8 mouse cellular contexts compared by ENCODE assay signal in the genomic region with DNA sequence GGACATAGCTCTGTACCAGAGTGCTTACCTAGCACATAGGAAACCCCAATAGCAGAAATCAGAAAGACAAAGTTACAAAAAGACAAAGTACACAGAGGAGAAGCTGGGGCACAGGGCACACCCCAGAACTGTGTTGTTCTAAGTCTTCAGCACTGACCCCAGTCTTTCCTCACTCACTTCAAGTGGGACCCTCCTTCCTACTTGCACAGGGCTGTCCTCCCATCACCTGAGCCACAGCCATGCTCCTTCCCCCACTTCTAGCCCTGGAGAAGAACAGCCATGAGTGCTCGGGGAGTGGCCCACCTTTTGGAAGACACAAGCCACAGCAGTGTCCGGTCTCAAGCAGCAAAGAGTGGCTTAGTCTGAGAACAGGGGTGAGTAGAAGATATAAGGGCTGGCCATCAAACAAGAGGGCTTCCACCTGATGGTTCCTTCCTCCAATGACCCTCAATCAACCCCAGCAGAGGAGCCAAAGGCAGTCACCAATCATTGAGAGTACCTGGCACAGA. TPM values are rescaled to one million over a fixed set of nuclear protein-coding genes. Genes with fewer than 3 reads are reported as not detected.
DNase-seq lines count a peak whose midpoint lies in the region; ATAC-seq lines count a peak whose summit lies in the region.

Gene Dnmt1 (minus strand): TSS at position 459 of the 509 bp plus-strand sequence.

- DNase-seq in liver, embryonic 11.5 days (ENCODE audit: low spot score) = no peak
- DNase-seq in liver = no peak
- DNase-seq in left cerebral cortex, postnatal 25 days (ENCODE audit: low spot score in 2 of 2) = no peak
- DNase-seq in cerebellum, postnatal 14 days = no peak
- no peak for DNase-seq in cerebellum, postnatal 10 days

- no peak for ATAC-seq in liver, embryonic 11.5 days (replicated peaks; ENCODE audit: low FRiP score)
- ATAC-seq in common myeloid progenitor, adult 5-6 weeks (replicated peaks; ENCODE audit: low read depth, poor library complexity, severe bottlenecking) = no peak
- no peak for ATAC-seq in heart, embryonic 15.5 days (replicated peaks; ENCODE audit: insufficient number of reproducible peaks, insufficient read depth, low FRiP score, low read depth)
- no peak for ATAC-seq in neural tube, embryonic 12.5 days (ENCODE audit: low FRiP score, low read depth)

- H3K36me3 ChIP-seq in liver, embryonic 11.5 days (ENCODE audit: control insufficient read depth, insufficient read depth, low read length) = no peaks in the 10 kb centered on the region
- H3K36me3 ChIP-seq in heart, embryonic 15.5 days = no peaks in the 10 kb centered on the region
- H3K36me3 ChIP-seq in neural tube, embryonic 12.5 days = no peaks in the 10 kb centered on the region

- no peaks in the 10 kb centered on the region for H3K27me3 ChIP-seq in liver, embryonic 11.5 days (replicated peaks; ENCODE audit: control insufficient read depth, insufficient read depth, low read length)
- no peaks in the 10 kb centered on the region for H3K27me3 ChIP-seq in heart, embryonic 15.5 days
- no peaks in the 10 kb centered on the region for H3K27me3 ChIP-seq in neural tube, embryonic 12.5 days (replicated peaks)

- intact Hi-C loops in left cerebral cortex, postnatal 25 days (cut with DNase I) = no loop called here

- WGBS in liver, embryonic 11.5 days = 86% methylated on average over 2 of the region's 2 CpGs
- WGBS in heart, embryonic 15.5 days = 82% methylated on average over 2 of the region's 2 CpGs
- WGBS in neural tube, embryonic 12.5 days = 89% methylated on average over 2 of the region's 2 CpGs

- H3K4me3 ChIP-seq in liver, embryonic 11.5 days (ENCODE audit: low read depth, low read length) = no peak within 1 kb of the TSS
- no peak within 1 kb of the TSS for H3K4me3 ChIP-seq in heart, embryonic 15.5 days
- no peak within 1 kb of the TSS for H3K4me3 ChIP-seq in neural tube, embryonic 12.5 days

- H3K9me3 ChIP-seq in liver, embryonic 11.5 days (ENCODE audit: control insufficient read depth, low read length) = no peaks in the 10 kb centered on the region
- no peaks in the 10 kb centered on the region for H3K9me3 ChIP-seq in heart, embryonic 15.5 days (replicated peaks)
- H3K9me3 ChIP-seq in neural tube, embryonic 12.5 days = no peaks in the 10 kb centered on the region

- H3K9ac ChIP-seq in liver, embryonic 11.5 days (ENCODE audit: low read depth, low read length) = no peak within 1 kb of the TSS
- H3K9ac ChIP-seq in heart, embryonic 15.5 days = no peak within 1 kb of the TSS
- no peak within 1 kb of the TSS for H3K9ac ChIP-seq in neural tube, embryonic 12.5 days

- H3K27ac ChIP-seq in liver, embryonic 11.5 days (ENCODE audit: low read depth, low read length) = no peak within 1 kb of the TSS
- H3K27ac ChIP-seq in heart, embryonic 15.5 days = no peak within 1 kb of the TSS
- H3K27ac ChIP-seq in neural tube, embryonic 12.5 days = no peak within 1 kb of the TSS

- H3K4me1 ChIP-seq in liver, embryonic 11.5 days (replicated peaks; ENCODE audit: control insufficient read depth, insufficient read depth, low read length) = 0 out of 2 replicates have a peak, but pooled peaks cover 2% of the 10 kb centered on the region
- no peaks in the 10 kb centered on the region for H3K4me1 ChIP-seq in heart, embryonic 15.5 days (replicated peaks)
- no peaks in the 10 kb centered on the region for H3K4me1 ChIP-seq in neural tube, embryonic 12.5 days

- no peak within 1 kb of the TSS for H3K4me2 ChIP-seq in liver, embryonic 11.5 days
- H3K4me2 ChIP-seq in heart, embryonic 15.5 days = no peak within 1 kb of the TSS
- H3K4me2 ChIP-seq in neural tube, embryonic 12.5 days (replicated peaks) = no peak within 1 kb of the TSS

RNA-seq across cellular contexts. Expression of gene Dnmt1, which starts in this region (rescaled TPM):
- 85.1 and 87.5 TPM in 2 replicates for polyA plus RNA-seq in liver, embryonic 11.5 days (2014; fragmentation: Nextera tagmentation; extraction: Ambion mirVana)
- total RNA-seq in common myeloid progenitor, adult 5-6 weeks (2017) = 271 and 309 TPM in 2 replicates
- polyA plus RNA-seq in heart, embryonic 15.5 days (2015; fragmentation: Nextera tagmentation; extraction: Ambion mirVana) = 41.7 and 61.2 TPM in 2 replicates
- total RNA-seq in left cerebral cortex, postnatal 25 days (2021) = 10 to 100 TPM; 40.0 to 42.9 TPM
- polyA plus RNA-seq in neural tube, embryonic 12.5 days (2016; fragmentation: Nextera tagmentation; extraction: Ambion mirVana) = 89.4 and 92.4 TPM in 2 replicates
